Mouse (Mus musculus) gastrocnemius, postnatal 36 days (tissue): Measurements from ENCODE around the gene Tube1. TPM values are rescaled to one million over a fixed set of nuclear protein-coding genes. Genes with fewer than 3 reads are reported as not detected.

Experiments
- DNase-seq, 2 experiments: peaks; one replicate each; pipeline ENCODE4 v3.0.0; 2022
- intact Hi-C: fragments of 180-260 bp; cut with DNase I; formaldehyde crosslinking; loops from one replicate; pipeline ENCODE4 v1.15.1; 2025
- long read RNA-seq, 2 experiments: library from polyadenylated mRNA; stranded (forward); transcript quantifications; one replicate each; pipeline ENCODE4 v2.0.0; 2021
- total RNA-seq, 2 experiments: library from RNA; stranded (reverse); gene quantifications; 2 replicates each; pipeline ENCODE4 v1.2.3; 2021

The Tube1 gene
- 1 to 10 TPM in 1 of 2 experiments, under 1 TPM in 1; 0.46 to 1.0 TPM for total RNA-seq
- long read RNA-seq, experiment 1: 0 reads
- long read RNA-seq, experiment 2: 0 reads

DNA sequence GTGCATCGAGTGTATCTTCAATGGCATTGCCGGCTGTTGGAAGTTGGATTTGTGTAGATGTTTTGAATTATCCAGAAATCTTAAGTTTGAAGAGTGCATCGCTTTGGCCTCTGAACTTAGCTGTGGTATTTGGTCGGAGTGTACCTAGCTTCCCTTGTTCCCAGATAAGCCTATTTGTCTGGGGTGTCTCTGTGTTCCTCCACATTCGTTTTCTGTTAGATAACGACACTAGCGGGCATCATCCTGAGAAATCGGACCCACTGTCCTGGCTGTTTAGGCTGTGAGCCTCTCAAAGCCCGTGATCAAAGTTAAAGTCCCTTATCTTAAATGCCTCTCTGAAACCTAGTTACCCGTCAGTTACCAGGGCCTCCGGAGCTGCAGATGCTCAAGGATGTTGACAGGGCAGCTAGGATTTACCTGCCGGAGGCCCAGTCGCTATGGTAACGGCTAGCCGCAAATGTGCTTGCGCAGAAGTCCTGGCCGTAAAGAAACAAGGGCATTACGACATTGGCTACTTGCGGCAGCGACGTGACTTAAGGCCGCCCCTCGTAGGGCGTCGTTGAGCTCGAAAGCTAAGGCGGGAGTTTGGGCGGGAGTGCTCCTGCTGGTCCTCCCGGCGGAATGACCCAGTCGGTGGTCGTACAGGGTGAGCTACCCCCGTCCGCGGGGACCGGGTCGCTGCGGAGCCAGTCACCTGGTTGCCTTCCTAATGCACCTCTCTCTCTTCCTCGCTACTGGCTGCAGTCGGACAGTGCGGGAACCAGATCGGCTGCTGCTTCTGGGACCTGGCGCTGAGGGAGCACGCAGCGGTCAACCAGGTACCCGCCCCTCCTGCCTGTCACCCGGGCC lies at the start of gene Tube1, which contains the start of gene Fam229b:
Tube1 (plus strand) TSS at position 515 of the 849 bp plus-strand sequence.
Fam229b (minus strand) TSS at position 453 of the 849 bp plus-strand sequence.
- intact Hi-C loops: no loop called here
- peak; percentile 77 to 81 for DNase-seq

DNA sequence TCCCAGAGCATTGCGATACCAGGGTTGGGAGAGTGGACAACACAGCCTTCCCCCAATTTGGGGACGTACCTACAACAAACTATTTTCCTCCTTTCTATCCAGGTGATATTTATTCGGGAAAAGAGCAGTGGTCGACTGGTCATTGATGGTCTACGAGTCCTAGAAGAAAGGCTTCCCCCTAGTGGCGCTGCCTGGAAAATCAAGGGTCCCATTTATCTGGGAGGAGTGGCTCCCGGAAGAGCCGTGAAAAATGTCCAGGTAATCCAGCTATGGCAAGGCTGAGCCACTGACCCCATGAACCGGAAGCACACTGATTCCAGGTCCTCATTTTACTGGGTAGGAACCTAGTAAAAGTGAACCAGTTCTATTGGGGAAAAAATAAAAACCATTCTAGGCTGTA lies 36.8 kb upstream of the Tube1 start:
- intact Hi-C loops: no loop called here
- DNase-seq: peak in 1 of 2 experiments; percentile 15

DNA sequence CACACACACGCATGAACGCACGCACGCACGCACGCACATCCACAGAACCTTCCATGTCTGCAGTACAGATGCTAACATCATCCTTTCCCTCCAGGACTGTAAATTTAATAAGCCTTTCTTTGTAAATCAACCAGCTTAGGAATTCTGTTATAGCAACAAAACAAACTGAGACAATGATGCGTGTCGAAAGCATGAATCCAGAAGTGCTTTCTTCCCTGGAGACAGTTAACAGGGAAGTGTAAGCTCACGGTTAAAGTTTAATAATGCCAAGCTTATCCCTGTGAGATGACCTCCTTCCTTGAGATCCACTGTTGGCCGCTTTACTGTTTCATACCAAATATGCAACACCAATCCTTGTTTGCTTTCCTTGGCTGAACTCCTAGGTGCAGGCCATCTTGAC lies 35.0 kb upstream of the Tube1 start:
- intact Hi-C loops: no loop called here
- no peak for DNase-seq

DNA sequence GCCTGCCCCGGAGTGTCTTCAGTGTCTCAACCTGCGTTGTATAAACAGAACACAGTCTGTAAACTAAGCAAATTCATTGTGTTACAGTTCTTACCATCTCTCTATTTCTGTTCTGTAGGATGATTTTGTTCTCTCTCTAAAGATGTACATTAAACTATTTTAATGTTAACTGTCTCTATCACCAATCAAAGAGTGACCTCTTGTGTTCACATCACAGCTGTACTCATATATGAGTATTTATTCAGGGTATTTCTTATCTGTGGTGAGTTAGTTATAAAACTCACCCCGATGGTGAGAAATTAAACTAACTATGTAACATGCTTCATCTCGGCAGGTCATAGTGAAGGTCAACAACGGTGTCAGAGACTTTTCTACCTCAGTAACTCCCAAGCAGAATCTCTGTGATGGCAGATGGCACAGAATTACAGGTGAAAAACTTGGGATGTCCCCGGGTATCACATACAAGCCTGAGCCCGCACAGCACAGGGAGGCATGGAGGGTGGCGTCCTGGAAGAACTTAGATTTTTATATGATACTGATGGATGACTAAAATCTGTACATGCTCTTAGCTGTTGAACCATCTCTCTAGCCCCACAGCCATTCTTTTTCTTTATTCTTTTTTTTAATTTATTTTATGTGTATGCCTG lies 28.9 kb upstream of the Tube1 start:
- no peak for DNase-seq
- intact Hi-C loops: no loop called here

DNA sequence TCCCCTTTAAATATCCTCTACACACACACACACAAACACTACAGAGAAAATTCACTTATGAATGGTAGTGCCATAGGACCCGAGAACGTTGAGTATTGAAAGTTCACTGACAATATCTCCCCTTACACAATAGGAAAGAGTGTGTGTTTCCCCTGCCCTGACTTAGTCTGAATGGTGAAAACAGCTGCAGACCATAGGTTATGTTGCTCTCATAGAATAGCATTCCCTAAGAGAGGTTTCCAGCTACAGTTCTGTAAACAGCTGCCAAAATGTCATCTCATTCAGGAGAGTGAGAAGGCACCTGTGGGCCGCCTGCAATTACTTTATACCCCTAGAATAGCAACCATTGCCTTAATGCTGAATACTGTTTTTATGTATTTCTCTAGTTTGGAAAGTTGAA lies 27.4 kb upstream of the Tube1 start:
- intact Hi-C loops: no loop called here
- DNase-seq: no peak

DNA sequence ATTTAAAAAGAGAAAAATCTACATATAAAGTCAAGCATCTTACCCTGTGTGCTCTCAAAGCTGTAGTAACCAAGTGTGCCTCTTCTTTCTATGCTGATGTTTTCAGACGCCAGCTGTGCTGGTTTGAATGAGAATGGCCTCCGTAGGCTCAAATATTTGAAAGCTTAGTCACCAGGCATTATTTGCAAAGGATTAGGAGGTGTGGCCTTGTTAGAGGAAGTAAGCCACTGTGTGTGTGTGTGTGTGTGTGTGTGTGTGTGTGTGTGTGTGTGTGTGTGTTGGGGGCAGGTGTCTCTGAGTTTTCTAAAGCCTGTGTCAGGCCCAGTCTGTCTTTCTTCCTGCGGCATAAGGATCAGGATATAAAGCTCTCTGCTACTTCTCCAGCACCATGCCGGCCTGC lies 26.8 kb upstream of the Tube1 start:
- intact Hi-C loops: no loop called here
- no peak for DNase-seq

DNA sequence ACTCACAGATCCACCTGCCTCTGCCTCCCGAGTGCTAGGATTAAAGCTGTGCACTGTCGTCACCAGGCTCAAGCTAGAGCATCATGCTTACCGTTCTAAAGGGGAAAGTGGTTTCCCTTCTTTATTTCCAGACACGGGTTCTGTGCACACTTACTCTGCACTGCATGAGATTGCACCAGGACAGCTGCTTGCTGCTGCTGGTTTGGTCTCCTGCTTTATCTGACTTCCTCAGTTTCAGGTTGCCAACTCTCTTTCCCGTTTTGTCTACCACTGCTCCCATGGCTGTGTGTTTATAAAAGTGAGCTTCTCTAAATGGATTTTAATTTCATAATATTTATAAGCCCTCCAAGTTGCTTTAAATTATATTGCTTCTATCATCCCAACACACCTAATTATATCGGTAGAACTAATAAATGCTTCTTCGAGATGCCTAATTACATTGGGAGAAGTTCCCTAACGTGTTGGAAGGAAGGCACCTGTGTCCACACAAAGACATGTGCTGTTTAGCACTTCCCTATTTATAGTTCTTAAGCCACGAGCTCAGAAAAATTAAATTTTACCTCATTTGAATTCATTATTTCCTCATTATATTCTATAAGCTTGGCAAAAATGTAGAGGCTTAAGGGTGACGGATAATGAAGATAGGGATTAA lies 24.8 kb upstream of the Tube1 start:
- intact Hi-C loops: no loop called here
- DNase-seq: no peak

DNA sequence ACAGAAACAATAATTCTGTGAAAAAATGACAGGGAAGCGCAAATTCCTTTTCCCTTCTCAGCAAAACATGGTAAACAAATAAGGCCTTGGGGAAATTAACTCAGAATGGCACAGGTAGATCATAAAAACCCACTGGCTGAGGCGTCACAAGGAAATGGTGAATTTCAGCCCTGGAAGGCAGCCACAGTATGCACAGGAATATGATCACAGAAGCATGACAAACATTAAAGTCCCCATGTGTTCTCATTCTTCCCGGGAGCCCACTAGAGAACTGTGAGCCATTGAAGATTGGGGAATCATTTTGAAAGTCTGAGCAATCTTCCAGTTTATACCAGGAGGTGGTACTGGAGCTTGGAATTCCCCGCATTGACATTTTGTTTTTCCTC lies 24.3 kb upstream of the Tube1 start:
- no peak for DNase-seq
- intact Hi-C loops: no loop called here

DNA sequence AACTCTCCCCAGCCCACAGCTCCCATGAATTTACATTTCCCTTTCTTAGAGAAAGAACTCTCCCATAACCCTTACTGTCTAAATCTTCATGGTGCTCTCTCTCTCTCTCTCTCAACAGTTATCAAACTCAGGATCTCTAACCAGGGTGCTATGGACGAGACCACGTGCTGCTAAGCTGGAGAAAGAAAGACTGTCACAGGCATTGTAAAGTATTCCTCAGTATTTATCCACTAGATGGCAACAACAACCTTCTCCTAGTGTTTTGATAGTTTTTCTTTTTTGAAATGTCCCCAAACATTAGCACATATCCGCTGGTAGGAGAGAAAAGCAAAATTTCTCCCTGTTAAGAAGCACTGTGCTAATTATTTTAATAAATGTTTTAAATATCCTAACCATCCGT lies 12.4 kb upstream of the Tube1 start:
- DNase-seq: no peak

DNA sequence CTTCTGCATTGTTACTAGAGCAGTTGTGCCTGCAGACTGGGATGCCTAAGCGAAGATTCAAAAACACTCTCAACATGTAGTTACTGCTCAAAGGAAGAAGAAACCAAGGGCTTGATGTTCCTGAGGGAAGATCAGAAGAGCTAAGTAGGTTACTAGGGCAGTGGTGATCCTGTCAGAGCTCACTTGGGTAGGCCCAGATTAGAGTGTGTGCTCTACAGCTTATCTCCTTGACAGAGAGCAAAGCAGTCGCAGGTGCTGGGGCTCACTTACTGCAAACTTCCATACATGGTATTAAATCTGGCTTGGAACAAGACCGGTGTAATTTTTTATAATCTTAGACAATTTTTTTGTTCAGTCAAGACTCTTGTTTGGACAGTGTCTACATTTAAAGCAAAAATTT lies 4.0 kb downstream of the Tube1 start:
- DNase-seq: no peak
- intact Hi-C loops: no loop called here

More for the DNA sequence above, 12.4 kb upstream of the Tube1 start:
- intact Hi-C loops: no loop called here

DNA sequence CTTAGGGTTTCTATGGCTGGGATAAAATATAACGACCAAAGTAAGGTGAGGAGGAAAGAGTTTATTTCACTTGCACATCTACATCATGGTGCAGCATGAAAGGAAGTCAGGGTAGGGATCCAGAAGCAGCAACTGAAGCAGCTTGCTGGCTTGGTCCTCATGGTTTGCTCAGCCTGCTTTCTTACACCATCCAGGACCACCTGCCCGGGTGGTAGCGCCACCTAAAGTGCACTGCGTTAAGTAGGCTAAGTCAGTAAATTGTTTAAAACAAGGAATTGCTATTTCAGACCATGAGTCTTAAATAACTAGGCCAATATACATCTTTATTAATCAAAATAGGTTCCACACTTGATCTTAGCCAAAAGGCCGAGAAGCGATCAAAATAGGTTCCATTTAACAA lies 5.0 kb downstream of the Tube1 start:
- intact Hi-C loops: no loop called here
- no peak for DNase-seq

DNA sequence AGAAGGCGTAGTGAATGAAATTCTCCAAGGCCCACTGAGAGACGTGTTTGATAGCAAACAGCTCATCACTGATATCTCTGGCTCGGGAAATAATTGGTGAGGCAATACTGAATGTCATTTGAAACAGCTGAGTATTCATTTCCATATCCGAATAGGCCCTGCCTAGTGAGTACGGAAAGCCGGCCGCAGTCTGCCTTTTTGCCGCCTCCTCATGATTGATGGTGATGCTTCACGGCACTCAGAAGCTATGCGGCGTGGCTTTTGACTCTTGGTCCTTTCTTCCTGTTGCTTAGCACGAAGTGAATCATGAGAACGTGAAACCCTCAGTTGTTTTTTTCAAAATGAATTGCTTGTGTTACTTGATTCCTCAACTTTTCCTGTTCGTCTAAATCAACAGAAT lies 7.1 kb downstream of the Tube1 start:
- DNase-seq: no peak
- intact Hi-C loops: no loop called here

DNA sequence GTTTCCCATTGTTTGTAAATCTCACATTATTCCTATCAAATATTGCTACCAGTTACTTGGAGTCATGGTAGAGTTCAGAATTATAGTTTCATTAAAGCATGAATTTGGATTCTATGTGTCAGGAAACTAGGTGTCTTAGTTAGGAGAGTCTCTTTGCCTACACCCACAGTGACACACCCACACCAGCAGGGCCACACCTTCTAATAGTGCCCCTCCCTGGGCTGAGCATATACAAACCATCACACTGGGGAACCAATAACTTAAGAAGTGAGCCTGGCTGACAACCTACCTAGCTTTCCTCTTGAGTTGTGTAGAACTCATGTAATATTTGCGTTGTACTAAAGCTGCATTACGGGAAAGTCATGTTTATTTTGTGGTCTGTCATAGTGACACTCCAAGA lies 7.6 kb downstream of the Tube1 start:
- intact Hi-C loops: no loop called here
- DNase-seq: no peak

DNA sequence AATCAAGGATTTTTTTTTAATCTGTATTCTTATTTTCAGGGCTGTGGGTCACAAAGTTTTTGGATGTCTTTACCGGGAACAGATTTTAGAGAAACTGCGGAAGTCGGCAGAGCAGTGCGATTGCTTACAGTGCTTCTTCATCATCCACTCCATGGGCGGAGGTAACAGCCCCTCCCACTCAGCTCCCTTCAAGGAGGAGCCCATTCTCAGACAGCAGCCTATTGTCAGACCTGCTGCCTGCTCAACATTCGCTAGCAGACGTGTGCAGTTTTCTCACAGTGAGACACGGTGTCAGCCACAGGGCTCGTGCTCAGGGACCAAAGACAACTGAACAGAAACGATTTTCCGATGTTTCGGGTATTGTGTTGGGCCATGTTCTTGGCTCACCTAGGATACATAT lies 8.4 kb downstream of the Tube1 start:
- intact Hi-C loops: no loop called here
- no peak for DNase-seq

DNA sequence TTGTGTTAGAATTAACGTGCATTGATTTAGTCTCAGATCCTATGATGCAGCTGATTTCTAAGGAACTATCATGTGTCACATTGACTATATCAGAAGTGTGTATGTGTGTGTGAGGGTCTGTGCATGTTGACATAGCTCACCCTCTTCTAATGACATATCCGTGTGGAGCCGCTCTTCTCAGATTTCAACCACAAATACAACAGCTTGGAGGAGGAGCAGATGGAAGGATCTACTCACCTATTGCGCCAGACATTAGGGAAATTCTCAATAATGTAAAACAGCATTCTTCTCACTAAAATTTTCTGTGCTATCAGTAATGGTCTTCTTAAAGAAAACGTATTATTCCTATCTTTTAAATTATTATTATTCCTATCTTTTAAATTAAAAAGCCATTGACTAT lies 22.9 kb downstream of the Tube1 start:
- intact Hi-C loops: no loop called here
- no peak for DNase-seq

DNA sequence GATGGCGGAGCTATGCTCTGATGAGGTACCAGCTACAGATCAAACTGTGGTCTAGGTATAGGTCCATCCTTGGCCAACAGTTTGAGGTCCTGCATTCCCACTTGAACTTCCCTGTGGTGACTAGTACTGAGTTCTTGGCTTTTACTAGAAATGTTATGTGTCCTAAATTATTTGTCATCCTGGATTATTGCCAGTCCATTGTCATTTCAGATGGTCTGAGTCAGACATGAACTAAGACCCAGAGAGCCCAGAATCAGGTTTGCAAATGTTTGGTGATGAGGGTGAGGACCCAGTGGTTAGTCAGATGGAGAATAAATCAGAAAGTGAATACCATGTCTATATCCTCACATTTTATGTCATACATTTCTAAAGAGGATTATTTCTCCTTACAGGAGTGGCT lies 23.5 kb downstream of the Tube1 start:
- intact Hi-C loops: no loop called here
- DNase-seq: no peak

DNA sequence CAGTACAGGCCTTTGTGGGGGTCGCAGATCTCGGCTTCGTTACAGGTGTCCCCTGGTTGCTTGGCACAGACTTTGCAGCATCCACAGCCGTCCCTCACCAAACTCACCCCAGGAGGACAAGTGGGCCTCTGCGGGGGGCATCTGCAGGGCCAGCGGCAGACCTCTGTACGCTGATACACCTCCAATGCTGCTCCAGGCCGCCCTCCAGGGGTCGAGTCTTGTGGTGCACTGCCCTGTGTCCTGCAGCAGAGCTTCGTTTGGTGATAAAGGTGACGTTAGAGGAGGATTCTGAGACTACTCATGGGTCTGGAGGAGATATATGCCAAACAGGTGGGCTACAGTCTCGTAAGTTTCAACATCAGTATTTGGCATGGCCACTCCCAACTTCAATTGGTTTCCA lies 24.5 kb downstream of the Tube1 start:
- intact Hi-C loops: no loop called here

DNA sequence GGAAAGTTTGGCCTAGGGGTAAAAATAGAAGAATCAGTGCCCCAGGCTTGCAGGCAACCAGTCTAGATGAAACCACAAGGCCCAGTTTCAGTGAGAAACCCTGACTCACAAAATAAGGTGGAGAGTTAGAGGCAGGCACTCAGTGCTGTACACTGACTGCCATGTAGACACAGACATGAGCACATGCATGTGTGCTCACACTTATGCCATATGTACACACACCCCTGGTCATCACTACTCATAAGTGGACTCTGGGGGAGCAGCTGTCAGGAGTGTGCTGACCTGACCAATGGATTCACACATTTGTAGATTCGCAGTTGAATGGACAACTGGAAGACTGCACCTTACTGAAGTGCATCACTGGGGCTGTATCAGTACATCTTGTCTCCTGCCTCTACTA lies 27.6 kb downstream of the Tube1 start:
- no peak for DNase-seq
- intact Hi-C loops: no loop called here

More for the DNA sequence above, 24.5 kb downstream of the Tube1 start:
- no peak for DNase-seq

DNA sequence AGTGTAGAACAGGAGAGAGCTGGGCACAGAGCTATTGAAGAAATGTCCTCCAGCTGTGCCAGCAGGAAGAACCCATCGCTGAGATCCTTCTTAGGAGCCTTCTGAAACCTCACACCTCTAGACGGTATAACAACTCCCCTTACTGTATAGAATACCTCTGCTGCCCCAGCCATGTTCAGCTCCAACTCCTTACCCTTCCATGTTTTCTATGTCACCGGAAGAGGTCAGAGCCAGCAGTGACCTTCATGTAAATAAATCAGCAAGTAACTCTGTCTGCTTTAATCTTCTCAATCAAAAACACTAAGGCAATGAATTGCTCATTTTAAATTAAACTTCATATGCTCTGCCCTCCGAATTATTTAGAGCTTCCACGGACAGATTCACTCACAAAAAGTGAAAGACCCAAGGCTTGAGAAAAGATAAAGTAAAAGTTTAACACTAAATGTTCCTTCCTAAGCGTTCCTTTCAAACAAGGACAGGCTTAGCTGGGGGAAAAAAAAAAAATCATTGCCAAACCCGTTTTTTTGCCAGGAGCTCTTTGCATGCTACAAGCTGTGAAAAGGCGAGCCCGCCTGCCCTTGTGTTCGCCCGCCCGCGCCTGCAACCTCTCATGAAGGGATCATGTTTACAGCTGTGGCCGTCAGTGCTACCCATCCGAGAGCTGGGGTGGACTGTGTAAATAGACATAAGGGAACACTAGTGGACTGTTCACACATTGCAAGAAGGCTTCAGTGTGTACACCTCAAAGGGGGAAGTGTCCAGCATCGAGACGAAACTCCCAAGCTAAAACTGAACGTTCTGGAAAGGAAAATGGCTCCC lies 29.1 kb downstream of the Tube1 start:
- no peak for DNase-seq
- intact Hi-C loops: no loop called here

DNA sequence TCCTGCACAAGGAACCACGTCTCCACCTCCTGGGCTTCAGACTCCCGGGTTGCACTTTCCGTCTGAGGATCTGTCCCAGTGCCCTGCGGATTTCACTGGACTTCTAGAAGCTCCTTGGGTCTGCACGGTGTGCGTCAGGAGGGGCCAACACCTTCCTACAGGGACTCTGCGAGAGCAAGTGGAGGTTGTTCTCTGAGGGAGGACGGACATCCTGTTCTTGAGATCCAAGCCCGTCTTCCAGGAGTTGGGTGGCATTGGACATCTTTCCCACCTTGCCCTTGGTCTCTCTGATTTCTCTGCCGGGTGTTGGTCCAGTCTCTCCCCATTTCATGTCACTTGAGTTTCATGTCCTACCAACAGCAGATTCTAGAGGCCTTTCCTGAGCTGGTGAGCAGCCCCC lies 29.9 kb downstream of the Tube1 start, which contains the start of gene Ccn6:
Ccn6 (minus strand) TSS at position 101 of the 400 bp plus-strand sequence.
- intact Hi-C loops: no loop called here
- DNase-seq: no peak
